Mouse (Mus musculus): ENCODE results near the gene Hpse2.
"Not testable (repeated sequence)": the region's sequence is repeated elsewhere in the genome, so short reads cannot be mapped to it uniquely, and the experiment has no call there.

The Hpse2 gene

DNA sequence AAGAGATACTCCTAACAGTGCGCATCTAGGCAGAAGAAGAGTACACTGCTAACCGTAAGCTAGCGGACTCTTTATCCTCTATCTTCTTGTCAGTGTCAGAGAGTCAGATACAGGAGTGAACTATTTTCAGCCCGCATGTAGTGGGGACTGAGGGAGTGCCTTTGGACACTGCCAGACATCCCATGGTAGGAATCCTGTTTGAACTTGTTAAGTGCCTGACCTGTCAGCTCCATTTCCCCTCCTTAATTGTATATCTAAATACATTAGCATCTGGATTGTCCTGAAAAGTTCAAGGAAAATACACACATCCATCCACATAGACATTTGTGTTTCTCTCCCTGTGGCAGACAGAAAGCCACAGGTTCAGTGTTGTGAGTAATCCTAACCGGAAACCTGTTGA lies 531.1 kb downstream of the Hpse2 start:
- no peak for DNase-seq (ENCODE audit: low read depth, low spot score)

DNA sequence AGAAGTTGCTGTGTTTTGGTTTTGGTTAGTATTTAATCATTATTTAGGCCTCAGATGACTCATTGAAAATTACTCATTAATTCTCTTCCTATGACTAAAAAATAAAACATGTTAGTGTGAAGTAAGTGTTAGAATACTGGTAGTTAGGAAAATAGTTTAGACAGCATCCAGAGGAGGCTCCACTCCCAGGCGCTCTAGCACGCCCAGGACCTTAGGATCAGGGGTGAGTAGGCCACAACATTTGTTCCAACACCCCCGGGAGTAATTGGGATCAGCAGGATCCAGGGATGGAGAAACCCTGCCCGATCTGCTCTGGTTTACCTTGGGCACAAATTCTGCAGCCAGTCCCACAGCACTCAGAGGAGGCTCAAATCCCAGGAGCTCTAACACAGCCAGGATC lies 532.5 kb downstream of the Hpse2 start:
- DNase-seq (ENCODE audit: low read depth, low spot score) = no peak

DNA sequence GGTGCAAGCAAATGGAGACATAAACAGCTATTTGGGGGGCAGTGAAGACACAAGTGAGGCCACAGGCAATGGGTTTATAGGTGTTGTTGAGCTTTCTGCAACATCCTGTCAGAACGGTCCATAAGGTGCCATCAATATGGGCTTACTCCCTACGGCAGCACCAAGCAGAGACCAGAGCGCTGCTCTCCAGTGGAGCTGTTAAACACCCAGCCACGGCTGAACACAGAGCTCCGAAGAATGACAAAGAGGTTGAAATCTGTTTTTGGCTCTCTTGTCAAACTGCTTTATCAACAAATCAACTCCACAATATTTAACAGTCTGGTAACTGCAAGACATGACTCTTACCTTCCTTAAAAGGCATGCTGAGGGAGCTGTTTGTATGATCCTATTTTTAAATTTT lies 537.7 kb downstream of the Hpse2 start:
- peak; percentile 7 for DNase-seq (ENCODE audit: low read depth, low spot score)

DNA sequence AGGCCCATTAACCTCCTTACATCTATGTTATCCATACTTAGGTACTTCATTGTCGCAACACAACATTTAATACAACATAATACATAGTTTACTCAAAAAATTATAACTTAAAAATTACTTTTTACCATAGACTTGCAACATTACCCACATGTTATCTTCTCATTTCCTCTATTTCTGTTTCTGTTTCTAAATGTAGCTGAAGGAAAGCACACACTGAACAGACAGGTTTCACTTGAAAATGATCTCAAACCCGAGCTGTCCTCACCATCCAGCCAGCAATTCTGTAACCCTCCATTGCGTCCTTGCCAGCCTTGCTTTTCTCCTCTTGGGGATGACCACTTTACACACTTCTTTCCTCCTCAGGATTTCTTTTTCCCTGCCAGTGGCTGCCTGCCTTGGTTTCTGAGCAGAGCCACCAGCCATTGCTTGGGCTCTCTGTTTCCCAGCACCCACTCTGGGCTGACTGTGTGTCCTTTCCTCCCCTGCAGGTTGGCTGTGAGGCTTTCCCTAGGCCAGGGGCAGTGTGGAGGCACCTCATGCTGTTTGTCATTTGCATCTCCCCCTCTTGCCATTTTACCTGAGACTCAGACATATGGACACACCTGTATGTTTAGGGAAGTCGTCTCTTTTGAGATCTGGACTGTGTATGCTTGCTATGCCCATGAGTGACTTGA lies 548.4 kb downstream of the Hpse2 start:
- no peak for DNase-seq (ENCODE audit: low read depth, low spot score)

DNA sequence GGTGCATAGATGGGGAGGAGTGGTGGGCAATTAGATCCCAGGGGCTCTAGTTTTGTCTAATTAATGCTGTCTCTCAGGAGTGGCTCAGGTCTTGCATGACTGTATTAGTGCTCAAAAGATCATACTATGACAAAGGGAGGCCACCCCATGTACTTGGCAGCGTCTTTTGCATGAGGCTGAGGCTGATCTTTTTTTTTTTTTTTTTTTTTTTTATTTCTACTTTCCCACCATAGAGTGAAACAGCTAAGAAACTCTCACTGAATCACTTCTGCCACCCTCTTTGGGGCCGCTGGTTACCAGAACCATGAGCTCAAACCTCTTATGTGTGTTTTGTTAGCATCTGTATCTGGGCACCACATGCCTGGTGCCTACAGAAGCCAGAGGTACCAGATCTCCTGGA lies 549.0 kb downstream of the Hpse2 start:
- DNase-seq (ENCODE audit: low read depth, low spot score) = no peak

DNA sequence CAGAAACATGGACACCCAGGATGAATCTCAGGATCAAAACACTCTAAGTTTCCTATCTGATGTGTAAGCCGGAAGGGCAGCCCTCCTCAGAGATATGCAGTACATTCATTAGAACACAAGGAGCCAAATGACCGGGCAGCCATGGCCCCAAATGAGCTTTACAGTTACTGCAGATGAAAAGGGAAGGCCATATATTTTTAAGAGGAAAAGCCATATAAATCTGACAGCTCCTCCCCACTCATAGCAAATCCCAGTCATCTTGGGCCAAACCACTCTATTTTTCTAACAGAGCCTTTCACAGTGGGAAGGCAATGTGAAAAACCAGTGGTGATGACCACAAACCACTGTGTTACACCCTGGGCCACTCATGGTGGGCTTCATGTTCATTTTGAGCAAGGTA lies 549.9 kb downstream of the Hpse2 start:
- no peak for DNase-seq (ENCODE audit: low read depth, low spot score)

DNA sequence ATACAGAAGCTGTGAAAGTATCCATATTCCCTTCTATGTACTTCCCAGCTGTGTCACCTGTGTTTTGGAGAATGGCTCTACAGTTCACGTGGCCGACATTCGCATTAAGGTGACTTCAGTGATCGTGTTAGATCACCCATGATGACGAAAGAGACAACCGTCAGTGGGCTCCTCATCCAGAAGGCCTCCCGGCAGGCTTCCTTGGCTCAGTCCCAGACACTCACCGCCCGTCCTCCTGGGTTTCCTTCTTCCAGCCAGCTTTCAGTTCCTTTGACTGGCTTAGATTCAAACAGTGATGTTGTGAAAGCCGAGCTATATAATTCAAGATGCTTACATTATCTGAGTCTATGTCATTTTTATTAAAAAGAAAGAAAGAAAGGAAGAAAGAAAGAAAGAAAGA lies 550.6 kb downstream of the Hpse2 start:
- peak; percentile 24 for DNase-seq (ENCODE audit: low read depth, low spot score)

DNA sequence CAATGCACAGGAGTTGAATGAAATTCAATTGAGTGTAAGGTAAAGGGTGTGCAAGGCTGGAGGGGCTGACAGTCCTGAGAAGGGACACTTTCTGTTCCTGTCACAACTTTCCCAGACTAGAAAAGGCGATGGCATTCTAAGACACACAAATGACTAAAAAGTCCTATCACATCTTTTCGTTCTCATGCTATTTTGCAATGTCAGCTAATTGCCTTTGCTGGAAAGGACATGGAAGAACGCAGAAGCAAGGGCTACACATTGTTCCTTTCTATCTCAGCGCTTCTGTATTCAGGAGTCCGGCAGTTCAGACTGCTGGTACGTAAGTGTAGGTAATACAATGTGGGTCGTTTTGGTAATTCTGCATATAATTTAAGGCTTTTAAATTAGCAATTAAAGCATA lies 555.0 kb downstream of the Hpse2 start:
- DNase-seq (ENCODE audit: low read depth, low spot score) = no peak

DNA sequence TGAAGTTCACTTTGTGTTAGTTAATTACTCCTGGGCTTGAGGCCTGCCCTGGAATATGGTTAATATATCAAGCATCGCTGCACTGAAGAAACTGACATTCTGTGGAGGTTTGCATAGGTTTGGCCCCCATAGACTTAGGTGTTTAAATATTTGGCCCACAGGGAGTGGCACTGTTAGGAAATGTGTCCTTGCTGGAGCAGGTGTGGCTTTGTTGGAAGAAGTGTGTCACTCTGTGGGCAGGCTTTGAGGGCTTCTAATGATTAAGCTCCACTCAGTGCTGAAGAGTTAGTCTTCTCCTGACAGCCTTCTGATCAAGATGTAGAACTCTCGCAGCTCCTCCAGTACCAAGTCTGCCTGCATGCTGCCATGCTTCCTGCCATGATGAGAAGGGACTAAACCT lies 555.9 kb downstream of the Hpse2 start:
- DNase-seq (ENCODE audit: low read depth, low spot score) = no peak

DNA sequence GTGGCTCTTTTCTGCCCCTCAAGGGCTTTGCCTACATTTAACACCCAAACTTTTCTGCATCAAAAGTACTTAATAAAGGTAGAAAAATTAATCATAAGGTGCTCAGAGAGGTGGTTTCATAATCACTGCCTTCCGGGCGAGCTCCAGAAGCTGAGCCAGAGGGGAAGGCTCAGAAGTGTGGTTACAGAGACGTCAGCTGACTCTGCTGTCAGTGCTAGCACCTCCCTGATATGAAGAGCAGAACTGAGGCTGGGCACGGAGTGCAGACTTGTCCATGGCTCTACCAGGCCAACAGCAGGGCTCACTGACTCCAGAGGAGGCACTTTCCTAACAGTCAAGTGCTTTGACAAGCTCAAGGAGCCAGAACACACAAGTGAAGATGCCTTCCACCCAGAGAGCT lies 559.0 kb downstream of the Hpse2 start:
- no peak for DNase-seq (ENCODE audit: low read depth, low spot score)

DNA sequence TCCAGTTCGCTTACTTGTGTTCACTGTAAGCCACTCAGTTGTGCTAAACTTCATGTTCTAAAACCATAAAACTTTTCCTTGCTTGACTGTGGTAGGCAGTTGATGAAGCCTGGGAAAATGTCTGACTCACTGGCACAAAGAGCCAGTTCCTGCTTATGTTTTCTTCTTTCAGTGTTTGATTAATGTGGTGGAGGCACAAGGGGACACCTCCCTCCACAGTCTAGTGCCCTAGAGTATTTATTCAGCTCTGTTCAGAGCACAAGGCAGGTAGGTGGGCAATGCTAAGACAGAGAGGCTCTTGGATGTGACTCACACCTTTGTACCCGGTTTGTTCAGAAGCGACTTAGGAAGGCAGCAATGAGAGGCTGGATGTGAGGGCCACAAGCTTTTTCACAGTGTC lies 560.3 kb downstream of the Hpse2 start:
- no peak for DNase-seq (ENCODE audit: low read depth, low spot score)

DNA sequence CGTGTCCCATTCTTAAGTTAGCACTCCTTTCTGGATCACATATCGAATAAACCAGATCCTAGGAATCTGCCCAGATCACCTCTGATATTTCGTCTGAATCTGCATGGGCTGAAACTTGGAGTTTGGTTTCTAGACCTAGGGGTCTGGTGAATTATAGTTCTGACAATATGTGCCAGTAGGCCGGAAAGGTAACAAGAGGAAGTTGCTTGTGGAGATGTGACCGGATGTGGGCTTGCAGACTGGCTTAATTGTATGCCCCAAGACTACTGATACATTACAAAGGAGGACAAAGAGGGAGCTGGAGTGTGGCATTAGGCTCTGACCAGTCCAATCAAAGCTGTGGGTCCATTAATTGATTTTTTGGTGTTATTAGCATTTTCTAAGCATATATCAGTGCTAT lies 568.0 kb downstream of the Hpse2 start:
- DNase-seq (ENCODE audit: low read depth, low spot score) = no peak

DNA sequence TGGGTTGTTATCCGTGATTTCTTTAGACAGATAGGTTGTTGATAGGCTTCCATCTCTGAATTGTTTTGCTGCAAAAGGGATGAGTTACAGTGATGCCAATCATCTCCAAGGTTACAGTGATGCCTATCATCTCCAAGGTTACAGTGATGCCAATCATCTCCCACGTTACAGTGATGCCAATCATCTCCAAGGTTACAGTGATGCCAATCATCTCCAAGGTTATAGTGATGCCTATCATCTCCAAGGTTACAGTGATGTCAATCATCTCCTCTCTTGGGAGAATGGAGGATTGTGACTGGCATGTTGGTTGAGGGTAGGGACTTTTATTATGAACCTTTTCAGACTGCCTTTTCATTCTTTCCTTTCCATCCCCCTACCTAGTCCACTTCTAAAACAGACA lies 570.4 kb downstream of the Hpse2 start:
- no peak for DNase-seq (ENCODE audit: low read depth, low spot score)

DNA sequence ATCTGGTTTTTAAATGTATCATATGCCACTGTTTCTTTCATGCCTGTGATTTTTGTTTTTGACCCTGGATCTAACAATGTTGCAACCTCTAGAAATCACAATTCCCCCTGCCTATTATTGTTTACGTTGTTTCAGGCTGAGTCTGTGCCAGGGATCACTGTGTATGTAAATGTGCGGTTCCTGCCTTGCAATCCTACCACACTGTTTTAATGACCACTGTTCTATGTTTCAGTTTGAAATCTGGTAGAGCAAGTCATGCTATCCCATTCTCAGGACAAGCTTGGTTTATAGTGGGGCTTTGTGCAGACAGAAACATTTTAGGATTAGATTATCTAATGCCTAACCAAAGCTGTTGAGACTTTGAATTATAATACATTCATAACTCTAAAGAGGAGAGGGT lies 571.9 kb downstream of the Hpse2 start:
- DNase-seq (ENCODE audit: low read depth, low spot score) = no peak

DNA sequence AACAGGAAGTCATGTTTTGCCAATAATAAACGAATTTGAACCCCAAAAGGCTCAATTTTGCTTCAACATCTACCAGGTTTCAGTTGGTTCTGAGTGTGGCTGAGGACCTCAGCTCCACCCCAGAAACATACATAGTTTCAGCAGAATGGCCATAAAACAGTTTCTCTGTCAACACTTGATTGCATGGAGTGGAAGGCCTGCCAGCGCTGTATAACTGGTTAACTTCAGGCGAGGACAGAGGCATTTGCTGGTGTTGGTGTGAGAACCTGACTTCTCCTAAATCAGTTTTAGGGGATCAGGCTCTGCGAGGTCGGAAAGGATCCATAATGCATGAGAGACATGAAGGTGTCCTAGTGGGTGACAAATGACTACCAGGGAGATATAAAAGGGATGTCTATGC lies 578.0 kb downstream of the Hpse2 start:
- DNase-seq (ENCODE audit: low read depth, low spot score) = no peak

DNA sequence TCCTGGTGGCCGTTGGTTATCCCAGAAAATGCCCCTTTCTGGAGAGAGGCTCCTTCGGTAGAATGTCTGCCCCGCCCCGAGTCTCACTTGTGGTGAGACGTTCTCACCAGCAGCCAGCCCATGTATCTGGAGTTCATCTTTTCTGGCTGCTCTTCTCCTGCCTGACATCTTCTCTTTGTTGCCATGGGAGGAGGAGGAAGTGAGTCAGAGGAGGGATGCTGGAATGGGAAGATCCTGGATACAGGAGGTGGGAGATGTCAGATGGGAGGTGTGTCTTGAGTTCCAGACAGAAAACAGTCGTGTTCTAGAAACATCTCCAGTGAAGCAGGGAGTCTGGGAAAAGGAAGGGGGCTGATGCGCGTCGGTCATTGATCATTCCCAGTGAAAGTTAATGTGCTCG lies 578.7 kb downstream of the Hpse2 start:
- DNase-seq (ENCODE audit: low read depth, low spot score) = peak; percentile 61

DNA sequence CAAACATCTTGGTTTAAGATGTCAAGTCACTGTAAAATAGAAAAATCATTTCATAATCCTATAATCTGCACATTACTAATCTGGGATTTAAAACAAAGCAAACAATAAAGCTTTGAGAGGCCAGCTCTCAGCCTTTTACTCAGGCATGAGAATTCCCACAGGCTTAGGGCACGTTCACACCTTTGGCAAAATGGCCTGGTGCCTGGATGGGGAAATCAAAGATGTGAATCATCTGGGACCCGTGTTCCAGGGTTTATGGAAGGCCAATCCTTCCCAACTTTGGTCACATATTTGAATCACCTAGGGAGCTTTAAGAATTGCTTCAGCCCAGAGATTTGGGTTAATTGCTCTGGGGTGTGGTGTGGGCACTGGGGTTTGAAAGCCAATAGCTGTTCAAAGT lies 590.3 kb downstream of the Hpse2 start:
- DNase-seq (ENCODE audit: low read depth, low spot score) = no peak

DNA sequence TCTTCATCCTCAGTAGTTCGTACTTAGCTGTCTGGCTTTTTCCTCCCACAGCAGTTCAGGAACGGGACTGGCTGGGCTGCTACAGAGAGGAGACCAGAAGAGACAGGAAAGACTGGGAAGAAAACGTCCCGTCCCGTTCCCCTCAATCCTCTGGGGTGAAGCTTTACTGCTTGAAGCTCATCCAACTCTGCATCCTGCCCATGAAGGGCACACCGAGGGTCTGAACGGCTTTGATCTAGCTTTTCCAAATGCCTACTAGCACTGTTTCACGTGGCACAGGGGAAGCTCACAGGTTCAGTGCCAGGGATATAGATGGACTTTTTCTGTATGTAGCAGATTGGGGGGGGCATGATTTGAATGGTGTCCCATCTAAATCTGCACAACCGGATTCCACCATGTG lies 592.4 kb downstream of the Hpse2 start:
- DNase-seq (ENCODE audit: low read depth, low spot score) = no peak

DNA sequence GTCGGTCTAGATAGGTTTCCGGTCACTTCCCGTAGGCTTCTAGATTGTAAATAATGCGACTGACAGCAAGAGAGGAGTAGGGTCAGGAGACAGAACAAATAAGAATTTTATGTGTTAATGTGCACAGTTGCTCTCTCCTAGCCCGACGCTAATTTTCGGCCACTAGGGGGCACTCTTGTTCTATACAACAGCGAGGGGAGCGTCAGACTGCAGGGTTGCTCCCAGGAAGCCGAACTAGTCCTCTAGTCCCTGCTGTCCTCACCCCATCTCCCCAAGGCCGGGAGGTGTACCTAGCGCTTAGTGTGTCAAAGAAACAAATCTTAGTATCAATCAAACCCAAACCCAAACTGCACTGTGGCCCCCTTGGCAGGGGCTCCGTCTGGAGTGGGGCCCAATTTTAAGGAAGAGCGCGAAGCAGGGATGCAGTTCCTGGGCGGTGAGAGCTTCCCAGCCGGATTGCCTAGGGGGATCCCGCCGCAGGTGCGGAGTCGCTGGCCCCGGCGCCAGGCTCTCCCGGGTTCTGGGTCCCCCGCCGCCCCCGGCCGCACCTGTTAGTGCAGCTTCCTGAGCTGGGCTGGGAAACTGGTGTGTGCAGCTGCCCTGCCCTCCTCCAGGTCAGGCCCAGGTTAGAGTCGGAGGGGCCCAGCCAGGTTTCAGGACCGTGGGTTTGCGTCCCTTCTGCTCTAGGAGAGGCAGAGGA lies 593.1 kb downstream of the Hpse2 start:
- peak; percentile 91 for DNase-seq (ENCODE audit: low read depth, low spot score)

DNA sequence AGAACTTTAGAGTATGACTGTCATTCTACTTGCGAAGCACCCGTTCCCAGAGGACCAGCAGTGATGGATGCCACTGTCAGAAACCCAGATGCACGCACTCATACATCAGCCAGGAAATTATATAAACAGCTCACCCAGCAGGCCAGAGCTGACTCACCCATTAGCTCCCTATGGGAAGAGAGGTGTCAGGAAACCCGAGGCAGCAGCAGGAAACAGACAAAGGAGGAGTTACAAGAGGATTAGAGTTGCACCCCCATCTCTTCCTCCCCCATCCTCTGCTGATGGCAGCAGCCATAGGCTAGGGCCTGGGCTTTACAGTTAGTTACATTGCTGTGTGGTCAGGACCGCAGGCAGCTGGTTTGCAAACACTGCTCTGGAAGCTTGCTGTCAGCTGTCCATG lies 599.8 kb downstream of the Hpse2 start:
- peak; percentile 81 for DNase-seq (ENCODE audit: low read depth, low spot score)

DNA sequence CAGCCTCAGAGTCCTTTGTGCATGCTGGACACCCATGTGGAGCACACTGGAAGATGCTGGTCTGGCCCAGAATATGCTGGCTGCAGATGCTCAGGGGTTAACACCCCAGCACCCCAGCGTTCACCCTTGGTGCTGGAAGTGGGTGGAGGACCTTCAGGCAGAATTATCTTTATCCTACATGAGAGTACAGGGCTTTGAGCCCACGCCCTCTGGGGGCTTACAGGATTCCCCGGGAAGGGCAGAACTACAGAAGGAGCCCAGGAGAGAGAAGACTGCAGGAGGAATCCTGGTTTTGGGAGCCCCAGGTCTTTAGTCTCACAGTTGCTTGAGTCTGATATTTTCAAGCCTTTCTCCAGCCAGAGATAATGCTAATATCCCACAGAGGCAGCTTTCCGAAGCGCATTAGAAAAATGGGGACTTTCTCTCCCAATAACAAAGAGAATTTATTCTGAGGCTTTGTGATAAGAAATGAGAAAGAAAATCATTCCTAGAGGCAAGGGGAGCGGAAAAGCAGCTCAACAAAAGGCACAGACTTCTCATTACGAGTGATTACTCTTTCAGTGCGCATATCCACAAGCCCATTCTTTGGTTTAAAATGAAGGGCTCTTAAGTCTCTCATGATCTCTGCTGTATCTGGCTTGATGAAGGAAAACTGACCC lies 602.5 kb downstream of the Hpse2 start:
- no peak for DNase-seq (ENCODE audit: low read depth, low spot score)

DNA sequence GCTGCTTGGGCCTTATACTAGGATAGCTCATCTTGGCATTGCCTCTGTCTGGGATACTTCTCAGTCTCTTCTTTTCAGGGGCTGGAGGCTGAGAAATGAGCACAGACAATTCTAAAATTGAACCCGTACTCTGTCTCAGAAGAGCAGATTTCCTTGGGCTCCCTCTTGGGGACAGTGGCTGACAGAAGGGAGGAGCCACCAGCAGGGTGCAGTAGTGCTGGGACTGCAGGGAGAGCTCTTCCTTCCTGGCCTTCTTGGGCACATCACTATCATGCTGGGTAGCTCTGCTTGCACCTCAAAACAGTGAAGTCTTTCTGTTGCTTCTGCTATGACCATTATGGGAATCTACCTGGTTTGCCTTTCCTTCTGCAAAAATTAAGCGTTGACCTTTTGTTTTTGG lies 603.0 kb downstream of the Hpse2 start:
- DNase-seq (ENCODE audit: low read depth, low spot score) = peak; percentile 42

DNA sequence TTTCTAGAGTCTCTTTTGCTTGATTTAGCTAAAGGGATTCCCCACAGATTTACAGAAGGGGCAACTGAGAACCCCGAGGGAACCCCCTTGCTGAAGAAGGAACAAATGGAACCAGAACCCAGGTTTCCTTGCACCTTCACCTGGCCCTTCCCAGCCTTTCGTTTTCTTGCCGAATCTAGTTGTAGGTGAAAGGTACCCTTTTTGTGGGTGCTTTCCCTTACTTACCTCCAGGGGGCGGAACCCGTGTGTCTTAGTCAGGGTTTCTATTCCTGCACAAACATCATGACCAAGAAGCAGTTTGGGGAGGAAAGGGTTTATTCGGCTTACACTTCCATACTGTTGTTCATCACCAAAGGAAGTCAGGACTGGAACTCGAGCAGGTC lies 608.0 kb downstream of the Hpse2 start:
- not testable (repeated sequence) for DNase-seq (ENCODE audit: low read depth, low spot score)
